Mouse (Mus musculus) embryonic fibroblast, embryonic 13.5 days (primary cell): ENCODE measurements around the gene 4933425L06Rik. TPM values are rescaled to one million over a fixed set of nuclear protein-coding genes. Genes with fewer than 3 reads are reported as not detected.

Experiments used
- H3K27ac ChIP-seq: 2 replicates; pipeline ENCODE4 v1.5.1; 2012; ENCODE audit warnings: low read length, control low read depth, inconsistent platforms; ENCODE audit not compliant: insufficient read depth
- H3K4me1 ChIP-seq: 2 replicates; pipeline ENCODE4 v1.6.1; 2011; ENCODE audit warnings: low read length; ENCODE audit not compliant: control insufficient read depth, insufficient read depth
- H3K4me3 ChIP-seq: 2 replicates; pipeline ENCODE4 v1.5.1; 2011; ENCODE audit warnings: mild to moderate bottlenecking, control low read depth, low read length; ENCODE audit not compliant: insufficient read depth
- CTCF ChIP-seq: IDR thresholded peaks from 2 replicates; pipeline ENCODE4 v1.5.1; 2011; ENCODE audit warnings: mild to moderate bottlenecking, control low read depth, low read length, moderate library complexity, borderline replicate concordance; ENCODE audit not compliant: insufficient read depth
- POLR2A ChIP-seq: IDR thresholded peaks from 2 replicates; pipeline ENCODE4 v1.6.1; 2011; ENCODE audit warnings: low read depth, mild to moderate bottlenecking, control low read depth, low read length, moderate library complexity
- polyA plus RNA-seq: library from polyadenylated mRNA; stranded (reverse); fragments of >200 nt; gene quantifications from 2 replicates; pipeline ENCODE4 v1.2.4, GENCODE M21; 2011; ENCODE audit warnings: low read depth; ENCODE audit not compliant: missing spikeins, insufficient read length

4933425L06Rik gene
- polyA plus RNA-seq, 1 experiment = not detected

DNA sequence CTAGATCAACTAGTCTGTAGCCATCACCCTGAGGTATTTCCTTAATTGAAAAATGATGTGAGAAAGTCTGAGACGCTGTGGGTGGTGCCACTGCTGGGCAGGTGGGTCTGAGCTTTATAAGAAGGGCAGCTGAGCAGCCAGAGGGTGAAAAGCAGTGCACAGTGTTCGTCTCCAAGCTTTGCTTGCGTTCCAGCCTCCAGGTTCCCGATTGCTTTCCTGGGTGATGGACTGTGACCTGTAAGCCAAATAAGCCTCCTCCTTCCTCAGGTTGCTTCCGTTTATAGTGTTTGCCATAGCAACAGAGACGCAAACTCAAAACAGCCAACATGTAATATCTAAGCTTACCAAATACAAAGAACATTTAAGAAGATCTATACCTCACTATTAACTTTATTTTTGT, 50.4 kb downstream of the 4933425L06Rik start:
- no peaks in the 10 kb centered on the region for H3K4me1 ChIP-seq
- no peak overlapping the region for H3K27ac ChIP-seq
- no peak overlapping the region for H3K4me3 ChIP-seq
- TF ChIP-seq CTCF = no peak
- TF ChIP-seq POLR2A = no peak

DNA sequence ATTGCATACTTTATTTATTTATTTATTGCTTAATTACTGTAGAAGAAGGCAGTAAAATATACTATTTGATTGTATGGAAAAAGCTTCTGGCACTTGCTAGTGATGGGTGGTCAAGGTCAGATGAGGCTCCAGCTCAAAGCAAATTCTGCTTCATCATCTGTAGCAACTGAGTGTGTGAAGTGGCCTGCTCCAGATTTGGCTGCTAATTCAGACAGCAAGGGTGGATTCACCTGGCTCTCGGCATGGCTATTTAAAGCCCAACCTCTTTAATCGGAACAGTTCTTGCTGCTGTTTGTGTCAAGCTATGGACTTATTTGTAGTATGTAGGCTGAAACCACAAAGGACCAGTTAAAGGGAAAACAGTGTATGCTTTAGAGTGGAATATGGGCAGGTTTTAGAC, 50.9 kb downstream of the 4933425L06Rik start:
- H3K4me3 ChIP-seq = no peak overlapping the region
- no peaks in the 10 kb centered on the region for H3K4me1 ChIP-seq
- H3K27ac ChIP-seq = no peak overlapping the region
- TF ChIP-seq CTCF (no peak), POLR2A (no peak)

DNA sequence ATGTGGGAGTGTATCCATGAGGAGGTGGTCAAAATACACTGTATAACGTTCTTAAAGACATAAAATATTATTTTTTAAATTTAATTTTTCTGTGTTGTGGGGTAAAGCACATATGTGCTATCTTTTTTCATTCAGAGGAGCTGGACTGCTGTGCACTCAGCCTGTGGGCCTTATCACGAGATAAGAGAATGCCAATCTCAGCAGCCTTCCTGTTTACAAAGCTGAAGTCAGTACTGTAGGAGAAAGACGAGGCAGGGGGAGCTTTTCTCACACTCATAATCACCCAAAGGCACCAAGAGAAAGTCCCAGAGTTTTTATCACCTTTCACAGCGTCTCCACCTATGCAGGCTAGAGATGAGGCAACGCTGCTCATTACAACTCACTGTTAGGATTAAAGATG, 52.5 kb downstream of the 4933425L06Rik start:
- H3K4me1 ChIP-seq = no peaks in the 10 kb centered on the region
- H3K27ac ChIP-seq = no peak overlapping the region
- H3K4me3 ChIP-seq = no peak overlapping the region
- TF ChIP-seq CTCF = no peak
- TF ChIP-seq POLR2A = no peak

DNA sequence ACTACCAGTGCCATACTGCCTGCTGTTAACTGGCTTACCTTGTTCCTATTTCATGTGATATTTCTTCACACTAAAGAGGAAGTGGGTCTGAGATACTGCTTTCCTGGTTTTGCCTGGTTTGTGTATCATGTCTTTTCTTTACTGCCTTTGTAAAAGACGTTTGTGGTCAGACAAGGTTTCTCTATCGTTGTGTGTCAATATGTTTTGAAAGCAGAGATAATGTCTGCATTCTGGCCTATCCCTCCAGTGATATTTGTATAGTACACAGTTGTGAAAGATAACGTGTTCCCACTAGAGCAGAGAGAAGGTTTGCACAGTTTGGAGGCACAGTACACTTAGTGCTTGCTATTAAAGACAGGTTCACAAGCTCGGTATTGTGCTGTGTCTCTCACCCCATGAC, 58.0 kb downstream of the 4933425L06Rik start:
- Histone ChIP-seq H3K4me3 (no peak overlapping the region), H3K27ac (no peak overlapping the region), H3K4me1 (no peaks in the 10 kb centered on the region)
- TF ChIP-seq POLR2A (no peak), CTCF (no peak)

DNA sequence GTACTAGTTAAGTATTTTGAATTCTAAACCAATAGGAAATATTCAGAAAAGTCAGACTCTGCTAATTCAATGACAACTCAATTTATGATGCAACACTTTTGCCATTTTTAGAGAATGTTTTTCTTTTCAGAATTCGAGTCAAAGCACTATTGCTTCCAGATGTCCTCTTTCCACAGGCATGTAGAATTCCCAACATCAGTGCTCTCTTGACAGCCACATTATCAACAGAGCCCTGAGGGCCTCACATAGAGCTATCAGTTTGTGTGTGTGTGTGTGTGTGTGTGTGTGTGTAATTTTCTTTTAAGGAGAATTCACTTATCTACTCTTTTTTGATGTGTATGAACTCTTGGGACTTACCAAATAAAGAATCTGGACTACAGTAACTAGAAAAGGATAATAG, 64.9 kb downstream of the 4933425L06Rik start:
- H3K4me3 ChIP-seq = no peak overlapping the region
- peaks cover 3% of the 10 kb centered on the region; the same call in 1 of the 2 replicates for H3K4me1 ChIP-seq
- TF ChIP-seq CTCF = no peak
- TF ChIP-seq POLR2A = no peak
- no peak overlapping the region for H3K27ac ChIP-seq

DNA sequence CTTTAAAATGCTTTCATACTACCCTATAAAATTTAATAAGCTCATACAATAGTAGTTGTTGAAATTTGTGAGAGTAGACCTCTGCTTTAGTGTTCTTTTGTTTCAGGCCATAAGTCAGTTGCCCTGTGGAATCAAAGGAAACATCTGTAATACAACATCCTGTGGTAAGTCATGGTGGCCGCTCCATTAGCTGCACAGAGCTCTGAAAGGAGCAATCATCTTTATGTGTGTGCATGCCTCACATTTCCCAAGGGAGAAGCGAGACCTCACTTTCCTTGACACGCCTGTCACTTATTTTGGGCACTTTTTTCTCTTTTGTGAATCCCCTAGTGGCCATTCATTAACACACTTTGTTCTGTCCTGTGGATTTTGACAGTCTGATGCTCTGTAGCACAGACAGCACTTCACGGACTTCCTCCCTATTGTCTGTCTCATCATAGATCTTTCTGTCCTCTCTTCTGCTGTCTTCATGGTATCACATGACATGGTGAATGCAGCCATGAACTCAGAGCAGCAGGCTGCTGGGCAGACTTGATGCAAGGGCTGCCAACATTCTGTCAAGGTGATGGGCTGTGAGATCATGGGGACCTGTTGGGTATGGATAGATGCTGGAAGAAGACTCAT, 66.0 kb downstream of the 4933425L06Rik start:
- peaks cover 3% of the 10 kb centered on the region; the same call in 1 of the 2 replicates for H3K4me1 ChIP-seq
- TF ChIP-seq CTCF = no peak
- TF ChIP-seq POLR2A = no peak
- no peak overlapping the region for H3K27ac ChIP-seq
- no peak overlapping the region for H3K4me3 ChIP-seq

DNA sequence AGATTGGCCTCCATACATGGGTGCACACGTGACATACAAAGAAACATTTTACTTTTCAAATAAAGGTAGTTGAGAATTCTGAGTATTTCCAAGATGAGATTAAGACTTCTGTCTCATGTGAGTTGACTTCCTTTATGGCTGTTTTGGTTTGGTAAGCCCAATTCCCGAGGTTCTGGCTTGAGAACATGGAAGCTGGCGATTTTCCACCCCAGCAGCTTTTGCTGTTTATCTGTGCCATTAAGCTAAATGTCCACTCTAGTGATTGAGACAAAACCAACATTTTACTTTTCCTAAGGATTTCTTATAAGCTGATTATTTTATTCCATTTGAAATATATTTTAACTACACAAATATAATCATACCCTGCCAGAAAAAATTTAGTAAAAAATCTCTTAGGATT, 68.1 kb downstream of the 4933425L06Rik start:
- TF ChIP-seq POLR2A (no peak), CTCF (no peak)
- Histone ChIP-seq H3K4me3 (no peak overlapping the region), H3K27ac (no peak overlapping the region), H3K4me1 (peaks cover 3% of the 10 kb centered on the region; the same call in 1 of the 2 replicates)

DNA sequence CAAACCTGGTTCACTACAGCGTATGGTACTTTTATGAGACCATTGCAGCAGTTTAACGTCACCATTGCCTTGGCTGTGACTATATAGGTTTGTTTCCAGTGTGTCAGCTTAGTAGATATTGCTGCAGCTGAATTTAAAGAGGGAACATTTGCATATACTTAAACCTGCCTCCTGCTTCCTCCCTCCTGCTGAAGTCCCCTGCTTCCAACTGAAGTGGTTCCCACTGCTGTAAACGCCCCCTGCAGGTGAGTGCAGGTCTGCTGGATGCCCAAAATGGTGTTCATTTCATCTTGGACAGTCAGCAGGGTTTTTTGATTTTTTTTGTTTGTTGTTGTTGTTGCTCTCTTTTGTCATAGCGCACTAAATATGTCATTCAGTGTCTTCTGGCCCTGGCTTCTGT, 72.0 kb downstream of the 4933425L06Rik start:
- Histone ChIP-seq H3K4me1 (no peaks in the 10 kb centered on the region), H3K27ac (no peak overlapping the region), H3K4me3 (no peak overlapping the region)
- TF ChIP-seq POLR2A (no peak), CTCF (no peak)

DNA sequence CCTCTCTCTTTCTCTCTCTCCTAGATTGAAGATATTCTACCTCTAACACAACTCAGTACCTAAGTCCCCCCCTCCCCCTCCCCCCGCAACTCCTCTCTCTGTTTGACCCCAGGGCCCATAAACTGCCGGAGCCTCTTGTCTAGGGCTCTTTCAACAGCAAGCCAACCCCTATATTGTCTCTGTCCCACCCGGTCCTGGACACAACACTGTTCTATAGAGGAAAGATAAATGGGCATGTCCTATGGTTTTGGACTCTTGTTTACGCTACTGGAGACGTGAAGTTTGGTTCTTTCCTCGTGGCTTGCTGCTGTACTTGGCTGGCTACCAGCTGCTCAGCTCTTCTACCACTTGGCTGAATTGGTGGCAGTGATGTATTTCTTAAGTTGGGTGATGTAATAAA, 83.5 kb downstream of the 4933425L06Rik start:
- H3K4me1 ChIP-seq = no peaks in the 10 kb centered on the region
- H3K27ac ChIP-seq = no peak overlapping the region
- TF ChIP-seq CTCF (no peak), POLR2A (no peak)
- H3K4me3 ChIP-seq = no peak overlapping the region

Other genes starting within 250 kb of the 4933425L06Rik start
- not detected in 2 replicates for gene Shisal2b, start 218.2 kb upstream of the 4933425L06Rik start, polyA plus RNA-seq
- 0.12 and 0.72 TPM in 2 replicates for gene Rgs7bp, start 27.2 kb upstream of the 4933425L06Rik start, polyA plus RNA-seq
- gene Rnf180, start 212.7 kb downstream of the 4933425L06Rik start, polyA plus RNA-seq = 0.50 and 1.3 TPM in 2 replicates